Mouse (Mus musculus): ENCODE measurements around the gene Map2k1. TPM values are rescaled to one million over a fixed set of nuclear protein-coding genes. Genes with fewer than 3 reads are reported as not detected.

Map2k1 gene
- total and polyA plus RNA-seq, 2 experiments from 2014 or later = 77.9 to 99.5 TPM

GRCm38 (mm10) chr9:64227736-64228135 is 25.7 kb downstream of the Map2k1 start:
- Histone ChIP-seq H3K4me2 (ENCODE audit: low read depth, low read length) (no peak overlapping the region), H3K4me3 (ENCODE audit: low read length) (no peak overlapping the region), H3K27me3 (ENCODE audit: insufficient read depth, low read length) (no peaks in the 10 kb centered on the region), H3K9ac (replicated peaks; ENCODE audit: low read length) (no peak overlapping the region), H3K4me1 (ENCODE audit: insufficient read depth, low read length) (peaks cover 11% of the 10 kb centered on the region; the same call in 1 of the 2 replicates), H3K27ac (no peak overlapping the region), H3K36me3 (ENCODE audit: insufficient read depth, low read length) (no peaks in the 10 kb centered on the region), H3K9me3 (ENCODE audit: low read length) (no peaks in the 10 kb centered on the region)
- ATAC-seq = no peak
- no peak for TF ChIP-seq CTCF (IDR thresholded peaks at IDR 0.05; ENCODE audit: low read depth)
- WGBS = 84% methylated on average over 12 of the region's 12 CpGs
- DNase-seq (ENCODE audit: low spot score) = no peak

- TF ChIP-seq CTCF (IDR thresholded peaks at IDR 0.05; ENCODE audit: low read depth) = no peak
- Histone ChIP-seq H3K4me2 (ENCODE audit: low read depth, low read length) (no peak overlapping the region), H3K27ac (no peak overlapping the region), H3K9me3 (ENCODE audit: low read length) (no peaks in the 10 kb centered on the region), H3K36me3 (ENCODE audit: insufficient read depth, low read length) (no peaks in the 10 kb centered on the region), H3K4me1 (ENCODE audit: insufficient read depth, low read length) (no peaks in the 10 kb centered on the region), H3K4me3 (ENCODE audit: low read length) (no peak overlapping the region), H3K27me3 (ENCODE audit: insufficient read depth, low read length) (no peaks in the 10 kb centered on the region), H3K9ac (replicated peaks; ENCODE audit: low read length) (no peak overlapping the region)
- ATAC-seq (no peak), DNase-seq (ENCODE audit: low spot score) (no peak)
These were observed 27.6 kb downstream of the Map2k1 start for GRCm38 (mm10) chr9:64225805-64226204.

GRCm38 (mm10) chr9:64222098-64222497 is 31.3 kb downstream of the Map2k1 start:
- H3K27ac ChIP-seq = no peak overlapping the region
- no peaks in the 10 kb centered on the region for H3K9me3 ChIP-seq (ENCODE audit: low read length)
- H3K27me3 ChIP-seq (ENCODE audit: insufficient read depth, low read length) = no peaks in the 10 kb centered on the region
- ATAC-seq (no peak), DNase-seq (ENCODE audit: low spot score) (no peak)
- no peaks in the 10 kb centered on the region for H3K36me3 ChIP-seq (ENCODE audit: insufficient read depth, low read length)
- no peak overlapping the region for H3K9ac ChIP-seq (replicated peaks; ENCODE audit: low read length)
- H3K4me3 ChIP-seq (ENCODE audit: low read length) = no peak overlapping the region
- 68% methylated on average over 2 of the region's 2 CpGs for WGBS
- TF ChIP-seq CTCF (IDR thresholded peaks at IDR 0.05; ENCODE audit: low read depth) = no peak
- no peak overlapping the region for H3K4me2 ChIP-seq (ENCODE audit: low read depth, low read length)
- H3K4me1 ChIP-seq (ENCODE audit: insufficient read depth, low read length) = no peaks in the 10 kb centered on the region

- ATAC-seq = no peak
- no peak for TF ChIP-seq CTCF (IDR thresholded peaks at IDR 0.05; ENCODE audit: low read depth)
- 81% methylated on average over 4 of the region's 4 CpGs for WGBS
- Histone ChIP-seq H3K4me3 (ENCODE audit: low read length) (no peak overlapping the region), H3K27ac (no peak overlapping the region), H3K9ac (replicated peaks; ENCODE audit: low read length) (no peak overlapping the region), H3K4me1 (ENCODE audit: insufficient read depth, low read length) (no peaks in the 10 kb centered on the region), H3K4me2 (ENCODE audit: low read depth, low read length) (no peak overlapping the region), H3K9me3 (ENCODE audit: low read length) (no peaks in the 10 kb centered on the region), H3K27me3 (ENCODE audit: insufficient read depth, low read length) (no peaks in the 10 kb centered on the region), H3K36me3 (ENCODE audit: insufficient read depth, low read length) (no peaks in the 10 kb centered on the region)
- DNase-seq (ENCODE audit: low spot score) = no peak
These were observed 32.0 kb downstream of the Map2k1 start for GRCm38 (mm10) chr9:64221480-64221879.

GRCm38 (mm10) chr9:64220603-64221002 is 32.8 kb downstream of the Map2k1 start:
- no peak overlapping the region for H3K4me3 ChIP-seq (ENCODE audit: low read length)
- no peaks in the 10 kb centered on the region for H3K27me3 ChIP-seq (ENCODE audit: insufficient read depth, low read length)
- DNase-seq (ENCODE audit: low spot score) (no peak), ATAC-seq (no peak)
- no peak overlapping the region for H3K27ac ChIP-seq
- H3K9me3 ChIP-seq (ENCODE audit: low read length) = no peaks in the 10 kb centered on the region
- 50% methylated on average over 1 of the region's 1 CpGs for WGBS
- H3K4me2 ChIP-seq (ENCODE audit: low read depth, low read length) = no peak overlapping the region
- no peaks in the 10 kb centered on the region for H3K4me1 ChIP-seq (ENCODE audit: insufficient read depth, low read length)
- H3K9ac ChIP-seq (replicated peaks; ENCODE audit: low read length) = no peak overlapping the region
- no peak for TF ChIP-seq CTCF (IDR thresholded peaks at IDR 0.05; ENCODE audit: low read depth)
- H3K36me3 ChIP-seq (ENCODE audit: insufficient read depth, low read length) = no peaks in the 10 kb centered on the region

GRCm38 (mm10) chr9:64219772-64220420 is 33.5 kb downstream of the Map2k1 start:
- H3K4me3 ChIP-seq (ENCODE audit: low read length) = no peak overlapping the region
- WGBS = 88% methylated on average over 10 of the region's 10 CpGs
- no peaks in the 10 kb centered on the region for H3K9me3 ChIP-seq (ENCODE audit: low read length)
- no peak overlapping the region for H3K27ac ChIP-seq
- no peaks in the 10 kb centered on the region for H3K36me3 ChIP-seq (ENCODE audit: insufficient read depth, low read length)
- TF ChIP-seq CTCF (IDR thresholded peaks at IDR 0.05; ENCODE audit: low read depth) = no peak
- ATAC-seq = no peak
- H3K9ac ChIP-seq (replicated peaks; ENCODE audit: low read length) = no peak overlapping the region
- DNase-seq (ENCODE audit: low spot score) = no peak
- H3K27me3 ChIP-seq (ENCODE audit: insufficient read depth, low read length) = no peaks in the 10 kb centered on the region
- H3K4me2 ChIP-seq (ENCODE audit: low read depth, low read length) = no peak overlapping the region
- H3K4me1 ChIP-seq (ENCODE audit: insufficient read depth, low read length) = no peaks in the 10 kb centered on the region

- no peak overlapping the region for H3K4me3 ChIP-seq (ENCODE audit: low read length)
- no peak for TF ChIP-seq CTCF (IDR thresholded peaks at IDR 0.05; ENCODE audit: low read depth)
- no peak overlapping the region for H3K9ac ChIP-seq (replicated peaks; ENCODE audit: low read length)
- no peak overlapping the region for H3K4me2 ChIP-seq (ENCODE audit: low read depth, low read length)
- H3K4me1 ChIP-seq (ENCODE audit: insufficient read depth, low read length) = no peaks in the 10 kb centered on the region
- ATAC-seq (no peak), DNase-seq (ENCODE audit: low spot score) (no peak)
- no peaks in the 10 kb centered on the region for H3K27me3 ChIP-seq (ENCODE audit: insufficient read depth, low read length)
- whole genome bisulfite sequencing = 53% methylated on average over 1 of the region's 1 CpGs
- H3K27ac ChIP-seq = no peak overlapping the region
- no peaks in the 10 kb centered on the region for H3K9me3 ChIP-seq (ENCODE audit: low read length)
- H3K36me3 ChIP-seq (ENCODE audit: insufficient read depth, low read length) = no peaks in the 10 kb centered on the region
These were observed 34.1 kb downstream of the Map2k1 start for GRCm38 (mm10) chr9:64219305-64219704.

Measured in hindbrain, postnatal 0 days (tissue).